Mouse (Mus musculus) hindbrain, postnatal 0 days (tissue): ENCODE data around the gene Gsto2. TPM values are rescaled to one million over a fixed set of nuclear protein-coding genes. Genes with fewer than 3 reads are reported as not detected.
A peak's percentile ranks its signal among the peaks of the same experiment; 100 is the strongest.

Experiments
- ATAC-seq: fragments of 200-750 bp; cut with Nextera tagmentation; 2 replicates; pipeline ENCODE4 v1.8.0; 2017; ENCODE audit warnings: mild to moderate bottlenecking, moderate TSS enrichment, moderate library complexity
- DNase-seq: peaks from one replicate; pipeline ENCODE4 v3.0.0-alpha.2; 2015; ENCODE audit warnings: low spot score
- H3K27ac ChIP-seq: fragments of 300-500 bp; sonication (generic); 2 replicates; pipeline ENCODE4 v1.5.1; 2014; ENCODE audit warnings: mild to moderate bottlenecking
- H3K27me3 ChIP-seq: fragments of 300-500 bp; sonication (generic); 2 replicates; pipeline ENCODE4 v1.6.1; 2014; ENCODE audit warnings: low read length, mixed read lengths; ENCODE audit not compliant: insufficient read depth
- H3K36me3 ChIP-seq: fragments of 300-500 bp; sonication (generic); 2 replicates; pipeline ENCODE4 v1.6.1; 2014; ENCODE audit warnings: low read length, mixed read lengths; ENCODE audit not compliant: insufficient read depth
- H3K4me1 ChIP-seq: fragments of 300-500 bp; sonication (generic); 2 replicates; pipeline ENCODE4 v1.6.1; 2014; ENCODE audit warnings: antibody characterized with exemption, low read length, mixed read lengths; ENCODE audit not compliant: insufficient read depth
- H3K4me2 ChIP-seq: fragments of 300-500 bp; sonication (generic); 2 replicates; pipeline ENCODE4 v1.6.1; 2014; ENCODE audit warnings: low read depth, mild to moderate bottlenecking, low read length, moderate library complexity, mixed read lengths
- H3K4me3 ChIP-seq: fragments of 300-500 bp; sonication (generic); 2 replicates; pipeline ENCODE4 v1.5.1; 2014; ENCODE audit warnings: low read length
- H3K9ac ChIP-seq: fragments of 300-500 bp; sonication (generic); replicated peaks from 2 replicates; pipeline ENCODE4 v1.6.1; 2014; ENCODE audit warnings: mild to moderate bottlenecking, low read length, moderate library complexity, mixed read lengths
- H3K9me3 ChIP-seq: fragments of 300-500 bp; sonication (generic); 2 replicates; pipeline ENCODE4 v1.6.1; 2016; ENCODE audit warnings: low read length, mixed read lengths
- CTCF ChIP-seq: IDR thresholded peaks from 2 replicates; pipeline ENCODE4 v1.5.1; 2016; ENCODE audit warnings: antibody characterized with exemption, control low read depth, low read depth
- WGBS: fragments of 180-500 bp; shearing (Covaris S2); extraction: QIAGEN DNeasy Blood & Tissue Kit; methylation state at CpG from one replicate; pipeline ENCODE4 v1.1.7; 2014; 5-methylcytosine and 5-hydroxymethylcytosine counted together
- polyA plus RNA-seq: library from polyadenylated mRNA; unstranded; fragments of >200 nt; fragmentation: Nextera tagmentation; extraction: Ambion mirVana; gene quantifications from 2 replicates; pipeline ENCODE4 v1.2.1, GENCODE M21; 2015
- total RNA-seq: library from RNA; depleted of rRNA; stranded (reverse); fragments of >200 nt; gene quantifications from 2 replicates; pipeline ENCODE4 v1.2.3, GENCODE M21; 2014

Gene Gsto2
- total and polyA plus RNA-seq, 2 experiments from 2014 or later = 0.26 to 0.89 TPM

GRCm38 (mm10) chr19:47869516-47869915, 4.2 kb downstream of the Gsto2 start:
- H3K27me3 ChIP-seq = no peaks in the 10 kb centered on the region
- no peak for ATAC-seq
- 77% methylated on average over 3 of the region's 3 CpGs for WGBS
- no peaks in the 10 kb centered on the region for H3K9me3 ChIP-seq
- no peaks in the 10 kb centered on the region for H3K4me1 ChIP-seq
- no peak overlapping the region for H3K27ac ChIP-seq
- H3K4me3 ChIP-seq = no peak overlapping the region
- no peak for TF ChIP-seq CTCF
- no peak for DNase-seq
- no peak overlapping the region for H3K4me2 ChIP-seq
- no peak overlapping the region for H3K9ac ChIP-seq
- no peaks in the 10 kb centered on the region for H3K36me3 ChIP-seq

- Histone ChIP-seq H3K27me3 (no peaks in the 10 kb centered on the region), H3K4me3 (no peak overlapping the region), H3K36me3 (no peaks in the 10 kb centered on the region), H3K9ac (no peak overlapping the region), H3K27ac (no peak overlapping the region), H3K4me1 (no peaks in the 10 kb centered on the region), H3K9me3 (no peaks in the 10 kb centered on the region), H3K4me2 (no peak overlapping the region)
- DNase-seq (no peak), ATAC-seq (no peak)
- 76% methylated on average over 7 of the region's 7 CpGs for WGBS
- no peak for TF ChIP-seq CTCF
Measured at GRCm38 (mm10) chr19:47870102-47870666, 4.8 kb downstream of the Gsto2 start.

DNA sequence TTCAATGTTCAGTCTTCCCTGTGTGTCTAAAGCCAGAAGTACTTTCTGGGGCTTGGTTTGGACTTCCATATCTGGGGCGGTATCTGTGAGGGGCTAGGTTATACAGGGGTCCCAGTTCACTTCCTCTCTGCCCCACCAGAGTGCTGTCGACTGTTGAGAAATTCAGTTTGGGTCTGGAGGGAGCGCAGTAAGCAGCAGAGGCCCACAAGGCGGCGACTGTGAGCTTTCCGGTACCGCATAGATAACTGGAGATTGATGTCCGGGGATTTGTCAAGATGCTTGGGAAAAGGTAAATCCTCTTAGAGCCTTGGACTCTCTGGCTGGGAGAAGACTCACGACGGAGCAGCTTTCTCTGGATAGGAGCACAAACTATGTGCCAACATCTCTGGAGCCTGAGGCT, 6.2 kb downstream of the Gsto2 start:
- no peak for ATAC-seq
- 23% methylated on average over 10 of the region's 10 CpGs for WGBS
- TF ChIP-seq CTCF = peak; percentile 62
- Histone ChIP-seq H3K27me3 (no peaks in the 10 kb centered on the region), H3K4me3 (no peak overlapping the region), H3K27ac (no peak overlapping the region), H3K9ac (no peak overlapping the region), H3K4me2 (no peak overlapping the region), H3K9me3 (no peaks in the 10 kb centered on the region), H3K4me1 (no peaks in the 10 kb centered on the region), H3K36me3 (no peaks in the 10 kb centered on the region)
- peak; percentile 54 for DNase-seq

- Histone ChIP-seq H3K27me3 (no peaks in the 10 kb centered on the region), H3K36me3 (no peaks in the 10 kb centered on the region), H3K4me1 (no peaks in the 10 kb centered on the region), H3K27ac (no peak overlapping the region), H3K9ac (no peak overlapping the region), H3K4me2 (no peak overlapping the region), H3K4me3 (no peak overlapping the region), H3K9me3 (no peaks in the 10 kb centered on the region)
- 80% methylated on average over 15 of the region's 15 CpGs for WGBS
- DNase-seq = no peak
- ATAC-seq = no peak
- TF ChIP-seq CTCF = no peak
Measured at GRCm38 (mm10) chr19:47876252-47876651, 10.9 kb downstream of the Gsto2 start.

DNA sequence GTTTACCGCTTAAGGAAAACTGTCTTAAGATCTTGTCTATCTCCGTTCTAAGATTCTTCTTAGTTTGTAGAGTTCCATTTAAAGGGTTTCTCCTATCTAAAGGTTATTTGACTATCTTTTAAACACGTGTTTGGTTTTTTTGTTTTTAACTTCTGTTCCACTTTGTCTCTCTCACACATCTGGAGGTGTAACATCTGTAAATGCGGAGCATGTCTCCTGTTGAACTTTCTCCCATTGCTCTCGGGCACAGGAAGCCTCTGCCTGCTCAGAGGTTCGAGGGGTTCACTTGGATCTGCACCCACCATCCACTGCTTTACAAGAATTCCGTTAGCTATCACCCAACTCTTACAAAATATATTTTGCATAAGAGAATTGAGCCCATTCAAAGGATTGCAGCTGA, 16.2 kb downstream of the Gsto2 start:
- DNase-seq (no peak), ATAC-seq (no peak)
- H3K27me3 ChIP-seq = no peaks in the 10 kb centered on the region
- H3K4me1 ChIP-seq = no peaks in the 10 kb centered on the region
- no peak overlapping the region for H3K4me3 ChIP-seq
- no peak for TF ChIP-seq CTCF
- no peak overlapping the region for H3K9ac ChIP-seq
- H3K36me3 ChIP-seq = no peaks in the 10 kb centered on the region
- no peaks in the 10 kb centered on the region for H3K9me3 ChIP-seq
- WGBS = 79% methylated on average over 7 of the region's 7 CpGs
- H3K27ac ChIP-seq = no peak overlapping the region
- H3K4me2 ChIP-seq = no peak overlapping the region

GRCm38 (mm10) chr19:47882151-47882881, 17.0 kb downstream of the Gsto2 start:
- Histone ChIP-seq H3K4me1 (no peaks in the 10 kb centered on the region), H3K36me3 (no peaks in the 10 kb centered on the region), H3K4me3 (no peak overlapping the region), H3K27me3 (no peaks in the 10 kb centered on the region), H3K9me3 (no peaks in the 10 kb centered on the region), H3K4me2 (no peak overlapping the region), H3K9ac (no peak overlapping the region), H3K27ac (no peak overlapping the region)
- peak; percentile 100 for TF ChIP-seq CTCF
- WGBS = 29% methylated on average over 11 of the region's 11 CpGs
- DNase-seq = peak; percentile 89
- peak; percentile 84 for ATAC-seq

GRCm38 (mm10) chr19:47882882-47883254, 17.5 kb downstream of the Gsto2 start:
- no peaks in the 10 kb centered on the region for H3K4me1 ChIP-seq

More at GRCm38 (mm10) chr19:47882882-47883254, 17.5 kb downstream of the Gsto2 start:
- H3K36me3 ChIP-seq = no peaks in the 10 kb centered on the region
- ATAC-seq (peak; percentile 31; the same call in 1 of the 2 replicates), DNase-seq (no peak)
- H3K4me3 ChIP-seq = no peak overlapping the region
- H3K9me3 ChIP-seq = no peaks in the 10 kb centered on the region
- TF ChIP-seq CTCF = no peak
- H3K27me3 ChIP-seq = no peaks in the 10 kb centered on the region
- no peak overlapping the region for H3K4me2 ChIP-seq
- WGBS = 61% methylated on average over 9 of the region's 9 CpGs
- no peak overlapping the region for H3K9ac ChIP-seq
- H3K27ac ChIP-seq = no peak overlapping the region
